Mouse (Mus musculus) heart, postnatal 0 days (tissue): ENCODE results near the gene Zcchc9. TPM values are rescaled to one million over a fixed set of nuclear protein-coding genes. Genes with fewer than 3 reads are reported as not detected.

Experiments
- ATAC-seq: fragments of 200-750 bp; cut with Nextera tagmentation; 2 replicates; pipeline ENCODE4 v1.8.0; 2017; ENCODE audit warnings: low read depth, moderate number of reproducible peaks, moderate library complexity; ENCODE audit not compliant: insufficient read depth
- DNase-seq: peaks from one replicate; pipeline ENCODE4 v3.0.0-alpha.2; 2016; ENCODE audit warnings: low spot score
- H3K27ac ChIP-seq: fragments of 300-500 bp; sonication (generic); 2 replicates; pipeline ENCODE4 v1.5.1; 2014; ENCODE audit warnings: low read depth, mild to moderate bottlenecking
- H3K27me3 ChIP-seq: fragments of 300-500 bp; sonication (generic); 2 replicates; pipeline ENCODE4 v1.6.1; 2014; ENCODE audit warnings: low read length, mixed read lengths; ENCODE audit not compliant: control insufficient read depth, insufficient read depth
- H3K36me3 ChIP-seq: fragments of 300-500 bp; sonication (generic); replicated peaks from 2 replicates; pipeline ENCODE4 v1.6.1; 2014; ENCODE audit warnings: low read length, mixed read lengths; ENCODE audit not compliant: control insufficient read depth, insufficient read depth
- H3K4me1 ChIP-seq: fragments of 300-500 bp; sonication (generic); 2 replicates; pipeline ENCODE4 v1.6.1; 2014; ENCODE audit warnings: antibody characterized with exemption; ENCODE audit not compliant: control insufficient read depth, insufficient read depth
- H3K4me2 ChIP-seq: fragments of 300-500 bp; sonication (generic); 2 replicates; pipeline ENCODE4 v1.6.1; 2014; ENCODE audit warnings: low read depth, mild to moderate bottlenecking, low read length, moderate library complexity
- H3K4me3 ChIP-seq: fragments of 300-500 bp; sonication (generic); 2 replicates; pipeline ENCODE4 v1.5.1; 2014; ENCODE audit warnings: low read depth, low read length
- H3K9ac ChIP-seq: fragments of 300-500 bp; sonication (generic); replicated peaks from 2 replicates; pipeline ENCODE4 v1.6.1; 2014; ENCODE audit warnings: low read depth, low read length, mixed read lengths
- H3K9me3 ChIP-seq: fragments of 300-500 bp; sonication (generic); replicated peaks from 2 replicates; pipeline ENCODE4 v1.6.1; 2016; ENCODE audit warnings: low read length; ENCODE audit not compliant: control insufficient read depth
- CTCF ChIP-seq: IDR thresholded peaks from 2 replicates; pipeline ENCODE4 v1.5.1; 2016; ENCODE audit warnings: antibody characterized with exemption, control low read depth, low read depth
- EP300 ChIP-seq: IDR thresholded peaks from 2 replicates; pipeline ENCODE4 v1.6.1; 2016; ENCODE audit warnings: antibody characterized with exemption, low read depth
- WGBS: fragments of 180-500 bp; shearing (Covaris S2); extraction: QIAGEN DNeasy Blood & Tissue Kit; methylation state at CpG from one replicate; pipeline ENCODE4 v1.1.7; 2014; 5-methylcytosine and 5-hydroxymethylcytosine counted together
- polyA plus RNA-seq: library from polyadenylated mRNA; unstranded; fragments of >200 nt; fragmentation: Nextera tagmentation; extraction: Ambion mirVana; gene quantifications from 2 replicates; pipeline ENCODE4 v1.2.1, GENCODE M21; 2015
- total RNA-seq: library from RNA; depleted of rRNA; stranded (reverse); fragments of >200 nt; gene quantifications from 2 replicates; pipeline ENCODE4 v1.2.3, GENCODE M21; 2014; ENCODE audit warnings: low replicate concordance

Gene Zcchc9
- total and polyA plus RNA-seq, 2 experiments from 2014 or later: 5.2 to 21.5 TPM

GRCm38 (mm10) chr13:91760302-91761050 lies 47.0 kb downstream of the Zcchc9 start:
- WGBS: 84% methylated on average over 8 of the region's 8 CpGs
- H3K36me3 ChIP-seq: no peaks in the 10 kb centered on the region

DNA sequence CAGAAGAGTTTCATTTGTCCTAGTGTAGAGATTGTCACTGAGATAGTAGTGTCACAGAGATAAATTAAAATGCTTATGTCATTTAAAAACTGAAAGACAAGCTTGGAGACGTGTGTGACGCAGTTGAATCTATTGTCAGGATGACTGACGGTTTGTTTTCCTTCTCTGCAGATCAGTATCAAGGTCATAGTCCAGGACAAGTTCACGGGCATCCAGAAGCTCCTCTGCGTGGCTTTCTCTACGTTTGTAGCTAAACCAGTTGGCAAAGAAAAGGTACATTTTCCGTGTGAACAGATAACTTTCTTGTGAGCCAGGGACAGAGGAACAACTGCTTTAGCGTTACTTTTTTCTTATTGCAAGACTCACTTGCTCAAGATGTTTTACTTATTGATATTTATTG lies 47.7 kb downstream of the Zcchc9 start:
- DNase-seq: no peak
- H3K27ac ChIP-seq: no peak overlapping the region
- no peaks in the 10 kb centered on the region for H3K27me3 ChIP-seq
- ATAC-seq: no peak
- H3K9me3 ChIP-seq: no peaks in the 10 kb centered on the region
- no peaks in the 10 kb centered on the region for H3K4me1 ChIP-seq
- TF ChIP-seq CTCF (no peak), EP300 (no peak)
- no peak overlapping the region for H3K4me3 ChIP-seq
- no peak overlapping the region for H3K9ac ChIP-seq
- H3K36me3 ChIP-seq: no peaks in the 10 kb centered on the region
- 61% methylated on average over 8 of the region's 8 CpGs for WGBS
- no peak overlapping the region for H3K4me2 ChIP-seq

More at GRCm38 (mm10) chr13:91760302-91761050, 47.0 kb downstream of the Zcchc9 start:
- no peaks in the 10 kb centered on the region for H3K9me3 ChIP-seq
- no peak overlapping the region for H3K9ac ChIP-seq
- H3K4me2 ChIP-seq: no peak overlapping the region
- DNase-seq: no peak
- TF ChIP-seq CTCF: no peak
- no peaks in the 10 kb centered on the region for H3K4me1 ChIP-seq
- H3K27me3 ChIP-seq: no peaks in the 10 kb centered on the region
- H3K4me3 ChIP-seq: no peak overlapping the region
- ATAC-seq: no peak
- no peak overlapping the region for H3K27ac ChIP-seq

- no peak for TF ChIP-seq CTCF
- no peak for TF ChIP-seq EP300
- no peak overlapping the region for H3K27ac ChIP-seq
- no peak for DNase-seq
Observed at GRCm38 (mm10) chr13:91758316-91759048, 49.0 kb downstream of the Zcchc9 start.

GRCm38 (mm10) chr13:91756230-91756629 lies 51.3 kb downstream of the Zcchc9 start:
- H3K27ac ChIP-seq: no peak overlapping the region
- ATAC-seq (no peak), DNase-seq (no peak)
- H3K9me3 ChIP-seq: no peaks in the 10 kb centered on the region
- no peaks in the 10 kb centered on the region for H3K36me3 ChIP-seq
- 75% methylated on average over 4 of the region's 4 CpGs for WGBS
- H3K4me2 ChIP-seq: no peak overlapping the region
- H3K4me3 ChIP-seq: no peak overlapping the region
- no peak overlapping the region for H3K9ac ChIP-seq
- TF ChIP-seq EP300: no peak
- TF ChIP-seq CTCF: no peak
- no peaks in the 10 kb centered on the region for H3K27me3 ChIP-seq
- H3K4me1 ChIP-seq: no peaks in the 10 kb centered on the region

More at GRCm38 (mm10) chr13:91758316-91759048, 49.0 kb downstream of the Zcchc9 start:
- no peaks in the 10 kb centered on the region for H3K4me1 ChIP-seq
- 36% methylated on average over 7 of the region's 7 CpGs for WGBS
- no peak overlapping the region for H3K4me3 ChIP-seq
- no peak for ATAC-seq
- no peaks in the 10 kb centered on the region for H3K27me3 ChIP-seq
- H3K9ac ChIP-seq: no peak overlapping the region
- H3K9me3 ChIP-seq: no peaks in the 10 kb centered on the region
- no peak overlapping the region for H3K4me2 ChIP-seq
- H3K36me3 ChIP-seq: no peaks in the 10 kb centered on the region

GRCm38 (mm10) chr13:91754762-91755161 lies 52.7 kb downstream of the Zcchc9 start:
- ATAC-seq (no peak), DNase-seq (no peak)
- Histone ChIP-seq H3K36me3 (no peaks in the 10 kb centered on the region), H3K4me3 (no peak overlapping the region), H3K9ac (no peak overlapping the region), H3K27me3 (no peaks in the 10 kb centered on the region), H3K4me1 (no peaks in the 10 kb centered on the region), H3K4me2 (no peak overlapping the region), H3K9me3 (no peaks in the 10 kb centered on the region), H3K27ac (no peak overlapping the region)
- TF ChIP-seq EP300 (no peak), CTCF (no peak)
